Mouse (Mus musculus): ENCODE results near the gene Acot7.

- TF ChIP-seq POLR2A (IDR thresholded peaks at IDR 0.05; ENCODE audit: borderline replicate concordance, control insufficient read depth, low read depth, low read length) (no peak), CTCF (IDR thresholded peaks at IDR 0.05; ENCODE audit: control insufficient read depth, insufficient read depth, low read length) (no peak)
These were observed 27.4 kb upstream of the Acot7 start for GRCm38 (mm10) chr4:152150546-152150945.
